Mouse (Mus musculus) myocyte (in vitro differentiated cells): ENCODE measurements around the gene Vmn2r9. TPM values are rescaled to one million over a fixed set of nuclear protein-coding genes. Genes with fewer than 3 reads are reported as not detected.
"Not testable (repeated sequence)": the region's sequence is repeated elsewhere in the genome, so short reads cannot be mapped to it uniquely, and the experiment has no call there.

ENCODE experiments used
- H3K27me3 ChIP-seq: one replicate; pipeline ENCODE4 v1.6.1; 2011; ENCODE audit not compliant: control insufficient read depth, insufficient read depth, insufficient read length
- H3K36me3 ChIP-seq: one replicate; pipeline ENCODE4 v1.6.1; 2011; ENCODE audit not compliant: control insufficient read depth, insufficient read depth
- H3K4me2 ChIP-seq: one replicate; pipeline ENCODE4 v1.6.1; 2011; ENCODE audit warnings: low read depth, control low read depth
- H3K4me3 ChIP-seq: one replicate; pipeline ENCODE4 v1.5.1; 2011; ENCODE audit warnings: mild to moderate bottlenecking, control low read depth, moderate library complexity
- H3K79me2 ChIP-seq: one replicate; pipeline ENCODE4 v1.6.1; 2011; ENCODE audit not compliant: control insufficient read depth, insufficient read depth
- H3ac ChIP-seq: one replicate; pipeline ENCODE4 v1.6.1; 2011; ENCODE audit not compliant: control insufficient read depth, insufficient read length
- CEBPB ChIP-seq: IDR thresholded peaks from 2 replicates; pipeline ENCODE4 v1.6.1; 2011; ENCODE audit warnings: mild to moderate bottlenecking, moderate library complexity; ENCODE audit not compliant: poor library complexity, insufficient read depth, severe bottlenecking
- E2F4 ChIP-seq: IDR thresholded peaks from one replicate; pipeline ENCODE4 v1.6.1; 2011; ENCODE audit warnings: mild to moderate bottlenecking, control low read depth, moderate library complexity; ENCODE audit not compliant: insufficient read depth
- MAX ChIP-seq: IDR thresholded peaks from one replicate; pipeline ENCODE4 v1.6.1; 2011; ENCODE audit warnings: low read depth, mild to moderate bottlenecking, control low read depth
- MYOD1 ChIP-seq, 3 experiments: IDR thresholded peaks; one replicate each; pipeline ENCODE4 v1.6.1; 2011; ENCODE audit warnings: control low read depth in 2 of 3, low read depth in 2 of 3, mild to moderate bottlenecking in 2 of 3, moderate library complexity in 1 of 3; ENCODE audit not compliant: insufficient read length in 2 of 3, control insufficient read depth in 1 of 3
- MYOG ChIP-seq, 3 experiments: IDR thresholded peaks; one replicate each; pipeline ENCODE4 v1.6.1; 2011; ENCODE audit warnings: control low read depth in 2 of 3, low read depth in 2 of 3, mild to moderate bottlenecking in 2 of 3; ENCODE audit not compliant: insufficient read length in 2 of 3, control insufficient read depth in 1 of 3, insufficient read depth in 1 of 3
- POLR2A ChIP-seq: IDR thresholded peaks from one replicate; pipeline ENCODE4 v1.6.1; 2011; ENCODE audit warnings: low read depth, mild to moderate bottlenecking, control low read depth, moderate library complexity; ENCODE audit not compliant: insufficient read length
- POLR2AphosphoS2 ChIP-seq: IDR thresholded peaks from one replicate; pipeline ENCODE4 v1.6.1; 2011; ENCODE audit warnings: low read depth, control low read depth; ENCODE audit not compliant: insufficient read length
- REST ChIP-seq: IDR thresholded peaks from one replicate; pipeline ENCODE4 v1.6.1; 2011; ENCODE audit warnings: mild to moderate bottlenecking, control low read depth, moderate library complexity; ENCODE audit not compliant: insufficient read depth, insufficient read length
- SRF ChIP-seq: IDR thresholded peaks from one replicate; pipeline ENCODE4 v1.6.1; 2011; ENCODE audit warnings: low read depth; ENCODE audit not compliant: control insufficient read depth, insufficient read length
- TCF12 ChIP-seq: IDR thresholded peaks from one replicate; pipeline ENCODE4 v1.6.1; 2011; ENCODE audit warnings: mild to moderate bottlenecking, control low read depth; ENCODE audit not compliant: poor library complexity, insufficient read depth, severe bottlenecking
- TCF3 ChIP-seq: IDR thresholded peaks from one replicate; pipeline ENCODE4 v1.6.1; 2011; ENCODE audit warnings: low read depth, control low read depth; ENCODE audit not compliant: insufficient read length
- USF1 ChIP-seq: IDR thresholded peaks from one replicate; pipeline ENCODE4 v1.6.1; 2011; ENCODE audit warnings: low read depth, mild to moderate bottlenecking, control low read depth, moderate library complexity
- polyA plus RNA-seq: library from polyadenylated mRNA; unstranded; fragments of >200 nt; fragmentation: generic; extraction: Trizol; gene quantifications from one replicate; pipeline ENCODE4 v1.2.1, GENCODE M21; 2012; ENCODE audit warnings: missing spikeins

The Vmn2r9 gene
- polyA plus RNA-seq, 1 experiment: not detected

GRCm38 (mm10) chr5:108803646-108804045 lies 48.8 kb downstream of the Vmn2r9 start:
- H3K36me3 ChIP-seq: no peaks in the 10 kb centered on the region
- no peak overlapping the region for H3ac ChIP-seq
- no peak for TF ChIP-seq SRF
- TF ChIP-seq POLR2AphosphoS2: no peak
- TF ChIP-seq TCF12: no peak
- TF ChIP-seq TCF3: no peak
- TF ChIP-seq MAX: no peak
- no peak for TF ChIP-seq REST
- TF ChIP-seq MYOD1 (IDR thresholded peaks at IDR 0.05; ENCODE audit: control insufficient read depth in 1 of 3, insufficient read length in 2 of 3, low read depth in 2 of 3): no peak
- no peak for TF ChIP-seq E2F4
- TF ChIP-seq POLR2A: no peak
- no peak for TF ChIP-seq USF1
- TF ChIP-seq CEBPB: no peak
- no peak for TF ChIP-seq MYOG (IDR thresholded peaks at IDR 0.05; ENCODE audit: control insufficient read depth in 1 of 3, insufficient read depth in 1 of 3, insufficient read length in 2 of 3, low read depth in 2 of 3)
- no peak overlapping the region for H3K4me2 ChIP-seq
- no peaks in the 10 kb centered on the region for H3K27me3 ChIP-seq
- no peak overlapping the region for H3K4me3 ChIP-seq
- no peaks in the 10 kb centered on the region for H3K79me2 ChIP-seq

- H3K27me3 ChIP-seq, H3K4me3 ChIP-seq, H3K79me2 ChIP-seq, H3ac ChIP-seq, H3K36me3 ChIP-seq, H3K4me2 ChIP-seq: not testable (repeated sequence)
Observed at GRCm38 (mm10) chr5:108795263-108795662, 57.1 kb downstream of the Vmn2r9 start, which contains the start of gene Tmed11. Tmed11 (minus strand) TSS chr5:108795363.

- H3K36me3 ChIP-seq, H3K27me3 ChIP-seq, H3K79me2 ChIP-seq, H3K4me2 ChIP-seq, H3ac ChIP-seq, H3K4me3 ChIP-seq: not testable (repeated sequence)
Observed at GRCm38 (mm10) chr5:108790385-108790784, 62.0 kb downstream of the Vmn2r9 start.

Other genes starting within 250 kb of the Vmn2r9 start
- gene Gak, start 222.8 kb downstream of the Vmn2r9 start, polyA plus RNA-seq: 46.1 TPM
- gene Tmem175, start 222.8 kb downstream of the Vmn2r9 start, polyA plus RNA-seq: 15.1 TPM
- 4.3 TPM for gene Idua, start 192.3 kb downstream of the Vmn2r9 start, polyA plus RNA-seq
- 4.3 TPM for gene Dgkq, start 182.9 kb downstream of the Vmn2r9 start, polyA plus RNA-seq
- gene Slc26a1, start 177.0 kb downstream of the Vmn2r9 start, polyA plus RNA-seq: 0.13 TPM
- gene Fgfrl1, start 160.2 kb downstream of the Vmn2r9 start, polyA plus RNA-seq: 93.3 TPM
- not detected for gene Rnf212, start 77.6 kb downstream of the Vmn2r9 start, polyA plus RNA-seq
- not detected for gene Tmed11, start 57.2 kb downstream of the Vmn2r9 start, polyA plus RNA-seq
- gene Vmn2r8, start 43.8 kb downstream of the Vmn2r9 start, polyA plus RNA-seq: not detected
- not detected for gene Vmn2r10, start 153.9 kb upstream of the Vmn2r9 start, polyA plus RNA-seq
- not detected for gene Vmn2r11, start 207.0 kb upstream of the Vmn2r9 start, polyA plus RNA-seq
- not detected for gene Vmn2r12, start 245.3 kb upstream of the Vmn2r9 start, polyA plus RNA-seq